Mouse (Mus musculus) lung, postnatal 10 days (tissue): ENCODE data around the gene Dagla.

Experiments
- DNase-seq: peaks from one replicate; pipeline ENCODE4 v3.0.0; 2021

Dagla gene

DNA sequence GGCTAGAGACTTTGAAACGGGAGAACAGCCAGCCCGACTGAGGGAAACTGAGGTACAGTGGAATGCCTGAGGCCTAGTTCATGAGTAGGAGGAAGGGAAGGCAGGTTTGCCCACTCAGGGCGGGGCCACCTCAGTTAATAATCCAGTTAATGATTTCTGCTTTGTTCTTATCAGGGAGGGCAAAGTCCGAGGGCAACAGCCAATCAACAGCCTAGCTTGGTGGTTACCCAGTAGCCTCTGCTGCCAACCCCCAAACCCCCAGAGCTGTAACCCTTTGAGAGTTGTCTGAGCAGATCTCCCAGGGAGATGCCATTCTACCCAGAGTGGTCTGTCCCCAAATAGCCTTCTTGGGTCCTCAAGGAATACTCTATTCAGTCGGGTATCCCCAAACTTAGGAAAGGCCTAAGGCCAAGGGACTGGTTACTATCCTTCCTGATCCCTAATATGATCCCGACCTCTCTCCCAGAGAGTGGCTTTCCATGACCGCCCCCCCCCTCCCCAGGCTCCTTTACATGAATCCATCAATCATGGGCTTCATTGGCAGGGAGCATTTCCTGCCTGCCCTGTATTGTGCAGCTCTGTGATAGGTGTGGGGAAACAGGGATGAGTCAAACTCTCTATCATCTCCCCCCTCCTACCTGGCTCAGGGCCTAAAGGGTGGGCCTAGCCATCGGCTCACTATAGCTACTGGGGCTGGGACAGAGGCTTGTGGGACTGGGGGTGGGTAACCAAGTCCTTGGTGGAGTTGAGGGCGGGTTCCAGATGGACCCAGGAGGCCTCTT lies 68.7 kb downstream of the Dagla start:
- DNase-seq: no peak

DNA sequence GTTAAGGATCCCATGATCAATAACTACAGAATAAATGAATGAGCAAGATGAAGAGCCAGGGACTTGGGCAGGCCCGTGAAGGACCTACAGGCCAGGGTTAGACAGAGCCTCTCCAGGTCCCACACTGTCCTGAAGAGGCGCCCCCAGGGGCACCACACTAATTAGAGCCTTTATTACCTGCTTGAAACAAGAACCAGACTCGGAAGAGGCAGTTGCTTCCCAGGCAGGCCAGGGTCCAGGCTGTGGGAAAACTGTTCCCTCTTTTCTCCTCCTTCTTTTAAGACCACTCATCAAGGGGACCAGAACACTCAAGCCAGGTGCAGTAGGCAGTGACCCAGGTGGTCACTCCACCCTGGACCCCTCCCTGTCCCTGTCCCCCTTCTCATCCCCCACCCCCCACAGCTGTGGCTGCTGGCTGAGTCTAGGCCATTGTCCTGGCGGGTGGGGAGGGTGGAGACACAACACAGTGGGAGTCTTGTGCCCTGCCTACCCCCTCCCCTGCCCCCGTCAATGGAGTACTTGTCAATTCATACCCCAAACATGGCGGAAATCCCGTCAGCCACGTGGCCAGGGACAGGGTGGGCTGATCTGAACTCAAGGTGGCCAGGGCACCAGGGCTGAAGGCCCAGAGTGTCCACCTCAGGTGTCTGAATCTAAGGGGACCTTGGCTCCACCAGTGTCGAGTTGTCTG lies 72.2 kb downstream of the Dagla start:
- no peak for DNase-seq

DNA sequence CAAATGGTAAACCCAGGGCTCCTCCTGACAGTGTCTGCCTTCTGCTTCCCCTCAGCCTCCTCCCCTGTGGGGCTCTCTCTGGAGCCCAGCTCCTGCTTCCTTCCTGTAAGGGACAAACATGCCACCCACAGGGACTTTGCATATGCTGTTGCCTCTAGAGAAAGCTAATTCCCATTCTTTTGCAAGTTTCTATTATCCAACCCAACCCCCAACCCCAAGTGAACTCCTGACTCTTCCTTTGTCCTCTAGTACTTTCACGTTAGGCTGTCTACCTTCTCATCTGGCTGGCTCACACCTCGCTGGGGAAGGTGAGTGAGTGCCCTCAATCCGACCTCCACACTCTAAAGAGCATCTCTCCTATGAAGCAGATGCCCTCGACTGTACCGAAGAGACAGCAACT lies 72.8 kb downstream of the Dagla start:
- DNase-seq: no peak

DNA sequence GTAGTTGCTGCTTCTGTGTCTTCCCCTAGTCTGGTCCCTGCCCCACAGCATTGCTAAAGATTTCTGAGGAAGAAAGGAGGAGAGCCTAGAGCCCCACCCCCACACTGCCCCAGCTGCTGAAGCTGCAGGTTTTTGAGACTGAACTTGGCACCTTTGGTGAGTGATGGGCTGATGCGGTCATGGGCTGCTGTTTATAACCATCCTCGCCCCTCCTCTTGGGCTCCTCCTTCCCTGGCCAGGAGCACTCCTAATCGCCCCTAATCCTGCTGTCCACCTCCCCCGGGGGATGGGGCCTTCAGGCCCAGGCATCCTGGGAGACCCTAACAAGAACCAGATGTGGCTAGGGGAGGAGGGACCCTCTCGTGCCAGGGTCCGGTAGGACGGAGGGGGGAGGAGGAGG lies 73.7 kb downstream of the Dagla start:
- DNase-seq: peak; percentile 22

GRCm38 (mm10) chr19:10225767-10226166 lies 78.9 kb downstream of the Dagla start:
- peak; percentile 32 for DNase-seq

DNA sequence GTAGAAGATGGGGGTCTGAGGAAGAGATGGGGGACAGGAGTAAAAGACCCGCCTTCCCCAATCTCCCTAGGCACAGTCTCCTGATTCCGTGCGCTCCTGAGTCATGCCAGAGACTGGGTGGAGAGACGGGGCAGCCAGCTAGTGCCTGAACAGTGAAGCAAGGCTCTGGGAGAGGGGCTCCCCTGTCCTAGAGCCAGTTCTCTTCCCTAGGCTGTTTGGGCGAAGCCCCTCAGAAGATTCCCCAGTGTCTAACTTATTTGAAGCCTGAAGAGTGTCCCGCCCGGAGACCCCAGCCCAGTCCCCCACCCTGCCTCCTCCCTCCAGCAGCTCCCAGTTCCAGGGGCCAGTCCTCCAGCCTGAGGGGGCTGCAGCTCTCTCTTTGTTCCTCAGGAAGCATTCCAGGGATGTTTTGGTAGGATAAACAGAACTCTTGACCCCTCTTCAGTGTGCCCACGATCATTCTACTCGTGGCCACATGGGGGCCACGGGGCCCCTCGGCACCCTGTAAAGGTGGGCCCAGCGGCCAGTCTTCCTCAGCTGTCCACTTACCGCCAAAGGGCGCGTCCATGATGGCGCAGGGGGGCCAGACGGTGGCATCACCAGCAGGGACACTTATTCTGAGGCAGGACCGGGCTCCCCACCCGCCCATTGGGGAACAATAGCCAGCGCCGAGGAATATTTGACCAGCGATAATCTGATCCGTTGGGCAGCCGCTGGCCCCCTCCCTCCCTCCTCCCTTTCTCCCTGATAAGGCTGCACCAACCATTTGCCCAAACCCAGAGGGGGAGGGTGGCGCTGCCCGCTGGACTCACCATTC lies 79.8 kb downstream of the Dagla start:
- no peak for DNase-seq

DNA sequence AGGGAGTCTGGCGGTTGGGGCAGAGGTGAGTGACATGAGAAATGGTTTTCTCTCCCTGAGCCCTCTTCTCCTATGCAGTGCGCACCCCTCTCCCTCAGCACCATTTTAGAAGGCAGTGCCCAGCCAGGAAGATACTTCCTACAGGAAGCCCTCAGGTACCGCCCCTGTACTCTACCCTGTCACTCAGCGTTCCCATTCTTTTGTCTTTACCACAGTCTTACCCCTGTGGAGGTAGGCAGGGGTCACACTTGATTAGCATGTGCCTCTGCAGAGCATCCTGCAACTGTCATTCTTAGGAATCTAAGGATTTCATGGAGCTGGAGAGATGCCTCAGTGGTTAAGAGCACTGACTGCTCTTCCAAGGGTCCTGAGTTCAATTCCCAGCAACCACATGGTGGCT lies 81.1 kb downstream of the Dagla start:
- DNase-seq: no peak

- DNase-seq: peak; percentile 48
Observed at GRCm38 (mm10) chr19:10222656-10223055, 82.0 kb downstream of the Dagla start.

DNA sequence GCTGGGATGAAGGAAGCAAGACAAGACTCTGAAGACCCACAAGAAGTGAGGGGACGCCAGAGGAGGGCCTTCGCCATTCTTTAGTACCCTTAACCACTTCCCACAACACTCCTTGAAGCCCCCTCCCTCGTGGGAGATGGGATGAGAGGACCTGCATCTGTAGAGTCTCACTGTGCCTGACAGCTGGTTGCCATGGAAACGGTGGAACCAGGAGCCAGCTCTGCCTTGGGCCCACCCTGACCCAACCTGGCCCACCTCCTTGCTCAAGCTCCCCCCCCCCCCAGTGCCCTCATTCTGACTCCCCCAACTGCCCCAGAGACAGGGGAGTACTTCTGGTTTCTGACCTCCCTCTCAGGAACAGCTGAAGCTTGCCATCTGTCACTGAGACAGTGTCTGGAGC lies 83.1 kb downstream of the Dagla start:
- DNase-seq: no peak

DNA sequence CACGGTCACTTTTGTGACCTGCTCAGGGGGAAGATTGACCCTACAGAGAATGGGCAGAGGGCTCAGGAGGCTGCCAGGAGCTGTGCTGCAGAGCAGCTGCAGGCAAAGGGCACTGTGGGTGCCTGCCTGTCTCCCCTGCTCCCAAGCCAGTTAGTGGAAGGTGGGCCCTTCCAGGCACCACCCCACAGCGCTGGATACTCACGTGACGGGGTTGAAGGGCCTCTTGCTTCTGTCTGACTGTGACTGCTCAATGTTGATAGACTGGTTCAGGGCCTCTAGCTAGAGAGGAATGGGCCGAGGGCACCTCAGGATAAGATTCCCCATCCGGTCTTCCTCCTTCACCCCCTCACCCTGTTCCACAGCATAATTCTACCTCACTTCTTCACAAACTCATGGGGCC lies 85.1 kb downstream of the Dagla start:
- no peak for DNase-seq

- DNase-seq: peak; percentile 70
Observed at GRCm38 (mm10) chr19:10219108-10219507, 85.6 kb downstream of the Dagla start.

GRCm38 (mm10) chr19:10216101-10216500 lies 88.6 kb downstream of the Dagla start:
- DNase-seq: no peak

GRCm38 (mm10) chr19:10213796-10214471 lies 90.7 kb downstream of the Dagla start:
- no peak for DNase-seq

DNA sequence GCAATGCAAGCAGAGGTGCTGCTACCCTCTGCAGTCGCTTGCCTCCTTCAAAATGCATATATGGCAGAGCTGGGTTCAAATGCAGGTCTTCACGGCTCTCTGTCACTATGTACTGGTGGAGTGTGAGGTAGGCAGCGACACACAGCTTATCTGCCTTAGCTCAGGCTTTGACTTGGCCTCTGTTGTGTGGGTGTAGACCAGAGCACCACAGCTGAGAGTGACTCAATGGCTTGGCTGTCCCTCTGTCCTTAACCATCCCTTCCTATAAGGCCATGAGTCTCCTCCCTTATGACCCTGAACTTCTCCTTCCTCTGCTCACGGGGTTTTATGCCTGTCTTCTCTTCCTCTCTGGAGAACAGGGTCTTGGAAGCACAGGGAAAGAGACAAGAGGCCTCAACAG lies 93.8 kb downstream of the Dagla start:
- DNase-seq: no peak

DNA sequence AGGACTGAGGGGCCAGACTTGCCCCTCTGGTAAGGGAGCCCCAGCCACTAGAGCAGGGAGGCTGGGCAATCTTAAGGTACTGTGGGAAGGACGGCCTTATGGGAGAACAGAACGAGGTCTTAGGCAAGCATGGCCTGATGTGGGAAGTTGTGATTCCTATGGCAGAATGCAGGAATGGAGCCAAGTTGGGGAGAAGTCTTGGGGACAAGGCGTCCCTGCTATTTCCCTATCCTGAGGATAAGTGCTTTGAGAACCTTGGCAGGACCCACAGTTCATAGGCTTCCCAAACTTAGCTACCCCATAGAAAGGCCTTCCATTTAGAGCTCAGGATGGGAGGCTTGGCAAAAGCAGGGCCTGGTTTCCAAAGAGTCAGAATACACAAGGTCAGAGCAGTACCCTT lies 95.8 kb downstream of the Dagla start:
- DNase-seq: no peak

GRCm38 (mm10) chr19:10205051-10205450 lies 99.6 kb downstream of the Dagla start:
- DNase-seq: peak; percentile 61

DNA sequence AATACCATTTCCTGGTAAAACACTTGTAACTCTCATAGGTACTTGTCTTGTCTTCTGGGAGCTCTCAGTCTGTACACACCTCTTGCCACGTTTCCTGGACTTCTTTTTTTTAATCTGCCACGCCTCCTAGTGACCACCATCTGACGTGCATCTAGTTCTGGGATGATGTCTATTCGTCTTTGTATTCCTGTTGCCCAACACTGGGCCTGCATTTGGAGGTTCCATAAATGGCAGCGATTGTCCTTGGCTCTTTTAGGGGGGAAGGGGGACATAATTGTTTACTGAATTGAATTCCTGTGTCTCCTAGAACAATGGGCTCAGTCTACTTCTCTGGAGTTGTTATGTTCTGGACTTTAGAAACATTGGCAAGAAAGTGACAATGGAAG lies 100.1 kb downstream of the Dagla start:
- DNase-seq: peak; percentile 85

GRCm38 (mm10) chr19:10203848-10204615 lies 100.6 kb downstream of the Dagla start, which contains the start of the genes Tmem258 and Fen1:
Gene Tmem258, plus strand, starts transcription at chr19:10204014.
Gene Fen1, minus strand, starts transcription at chr19:10204169.
- peak; percentile 91 for DNase-seq

DNA sequence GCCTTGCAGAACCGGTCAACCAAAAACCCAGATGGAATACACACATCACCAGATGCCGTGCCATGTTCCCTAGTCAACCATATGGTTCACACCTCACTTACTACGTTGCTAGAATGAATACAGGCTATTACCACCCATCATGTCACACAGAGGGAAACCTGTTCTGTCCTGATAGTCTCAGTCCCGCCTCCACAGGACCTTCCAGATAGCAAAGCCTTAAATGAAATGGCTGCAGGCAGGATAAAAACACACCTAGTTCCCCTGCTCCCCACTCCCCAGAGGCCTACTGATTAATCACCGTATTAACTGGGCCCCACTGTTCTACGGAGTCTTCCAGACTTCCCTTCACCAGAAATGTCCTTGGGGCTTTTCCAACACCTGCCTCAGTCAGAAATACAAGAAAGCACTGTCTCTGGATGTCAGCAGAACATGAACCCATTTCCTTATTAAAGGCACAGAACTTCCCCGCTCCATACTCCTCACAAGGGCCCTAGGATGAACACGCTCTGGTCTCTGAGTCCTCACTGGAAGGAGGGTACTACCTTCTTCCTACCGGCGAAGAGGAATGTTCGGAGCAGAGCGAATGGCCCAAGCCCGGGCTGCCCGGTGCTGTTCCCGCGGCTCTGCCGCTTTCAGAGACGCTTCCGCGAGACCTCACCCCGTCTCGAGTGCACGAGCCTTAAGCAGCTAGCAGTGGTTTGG lies 101.4 kb downstream of the Dagla start:
- no peak for DNase-seq

DNA sequence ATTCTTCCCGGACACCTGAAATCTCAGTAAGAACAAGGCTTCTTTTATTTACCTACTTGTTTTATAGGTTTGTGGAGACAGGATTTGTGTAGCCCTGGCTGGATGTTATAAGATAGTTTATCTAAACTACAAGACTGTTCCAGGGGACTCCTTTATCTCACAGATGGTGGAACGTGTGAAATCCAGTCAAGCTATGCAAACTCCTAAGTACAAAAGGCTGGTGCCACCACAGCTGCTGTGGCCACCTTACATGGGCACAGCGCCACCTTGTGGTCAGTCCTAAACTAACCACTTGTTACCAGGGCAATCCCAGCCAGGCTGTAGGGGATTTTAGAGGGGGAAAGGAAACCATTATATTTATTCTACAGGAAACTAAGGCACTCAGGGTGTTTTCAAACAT lies 106.0 kb downstream of the Dagla start:
- DNase-seq: peak; percentile 88

GRCm38 (mm10) chr19:10198286-10198685 lies 106.4 kb downstream of the Dagla start:
- DNase-seq: no peak

DNA sequence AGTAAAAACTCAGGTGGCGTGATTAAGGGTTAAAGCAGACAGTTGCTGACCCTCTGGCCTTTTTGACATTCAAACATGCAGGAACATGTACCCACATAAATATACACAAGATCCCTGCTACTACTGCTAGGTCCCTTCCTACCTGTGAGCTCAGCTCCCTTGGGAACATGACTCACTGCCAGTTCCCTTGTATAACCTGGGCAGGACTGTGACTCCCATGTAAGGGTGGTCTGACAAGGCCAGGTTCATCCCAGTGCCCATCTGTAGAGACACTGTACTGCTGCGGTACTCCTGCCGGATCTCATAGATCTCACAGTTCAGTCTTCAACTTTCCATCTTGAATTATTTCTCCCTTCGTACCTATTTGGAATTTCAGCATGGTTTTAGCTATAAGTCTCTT lies 107.5 kb downstream of the Dagla start:
- no peak for DNase-seq
